Mouse (Mus musculus) fibroblast of lung, adult 2 months (primary cell): ENCODE data around the gene Slc12a6.

Experiments
- DNase-seq: peaks from one replicate; pipeline ENCODE4 v3.0.0-alpha.2; 2011; ENCODE audit warnings: low read depth

Gene Slc12a6

DNA sequence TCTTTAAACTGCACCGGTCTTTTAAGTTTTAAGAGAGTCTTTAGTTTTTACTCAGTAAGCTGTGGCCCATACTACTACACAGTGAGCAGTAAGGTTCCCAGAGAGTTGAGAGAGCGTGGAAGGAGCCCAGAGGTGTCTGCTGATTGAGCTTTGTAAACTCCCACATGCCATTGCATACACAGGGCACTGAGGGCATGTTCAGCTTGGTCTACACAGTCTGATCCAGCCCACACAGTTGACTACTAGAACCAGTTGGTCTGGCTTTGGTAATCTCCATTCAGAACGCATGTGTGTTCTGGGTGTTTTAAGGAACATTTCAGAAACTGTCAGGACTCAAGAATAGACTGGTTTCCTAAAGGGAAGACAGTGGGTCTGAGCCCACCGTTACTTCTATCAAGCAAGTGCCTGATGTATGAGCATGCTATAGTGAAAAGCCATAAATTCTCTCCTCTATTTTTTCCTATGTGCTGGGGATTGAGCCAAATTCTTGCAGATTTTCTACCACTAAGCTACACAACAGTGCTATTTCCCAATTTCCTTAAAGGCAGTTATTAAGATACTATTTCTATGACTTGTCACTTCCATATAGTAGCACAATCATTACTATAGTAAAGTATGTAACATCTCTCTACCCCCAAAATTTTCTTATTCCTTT, 125.8 kb downstream of the Slc12a6 start:
- DNase-seq, result no peak

DNA sequence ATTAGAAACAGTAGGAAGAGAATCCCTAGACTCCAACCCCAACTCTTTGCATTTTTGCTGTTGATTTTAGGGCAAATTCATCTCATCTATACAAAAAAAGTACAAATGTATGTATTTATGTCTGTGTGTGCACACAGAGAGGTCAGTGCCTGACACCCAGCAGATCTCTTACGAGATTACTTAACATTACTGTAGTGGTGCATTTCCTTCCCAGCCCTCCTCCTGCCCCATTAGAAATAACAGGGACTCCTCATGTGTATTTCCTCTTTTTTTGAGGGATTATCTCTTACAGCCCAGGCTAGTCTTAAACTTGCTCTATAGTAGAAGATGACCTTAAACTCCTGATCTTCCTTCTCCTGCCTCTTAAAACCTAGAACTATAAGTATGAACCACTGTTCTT, 127.1 kb downstream of the Slc12a6 start:
- no peak for DNase-seq

DNA sequence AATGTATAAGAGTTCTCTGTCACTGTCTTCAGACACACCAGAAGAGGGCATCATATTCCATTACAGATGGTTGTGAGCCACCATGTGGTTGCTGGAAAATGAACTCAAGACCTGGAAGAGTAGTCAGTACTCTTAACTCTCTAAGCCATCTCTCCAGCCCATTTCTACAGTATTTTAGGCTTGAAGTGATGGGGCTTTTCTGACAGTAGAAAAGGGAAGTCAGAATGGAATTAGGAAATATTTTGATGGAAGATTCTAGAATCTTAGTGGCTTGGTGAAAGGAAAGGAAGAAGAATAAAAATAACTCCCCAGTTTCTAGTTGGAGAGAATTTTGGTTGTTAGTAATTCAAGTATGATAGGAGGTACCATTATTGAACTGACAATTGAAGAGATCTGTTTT, 128.3 kb downstream of the Slc12a6 start:
- no peak for DNase-seq

DNA sequence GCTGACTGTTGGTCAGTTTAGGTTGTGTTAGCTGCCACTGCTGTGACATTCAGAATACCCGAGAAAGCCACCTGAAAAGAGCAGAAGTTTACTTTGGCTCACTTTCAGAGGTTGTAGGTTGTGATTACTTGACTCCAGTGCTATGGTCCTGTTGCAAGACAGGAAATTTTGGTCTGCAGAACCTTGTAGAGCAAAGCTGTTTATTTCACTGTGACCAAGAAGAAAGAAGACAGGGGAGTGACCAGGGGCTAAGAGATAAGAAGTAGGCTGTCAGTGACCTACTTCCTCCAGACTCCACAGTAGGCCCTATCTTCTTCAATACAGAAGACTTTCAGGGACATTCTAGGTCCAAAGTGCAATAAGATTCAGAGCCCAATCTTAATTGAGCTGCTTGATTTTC, 131.0 kb downstream of the Slc12a6 start:
- DNase-seq, result no peak

DNA sequence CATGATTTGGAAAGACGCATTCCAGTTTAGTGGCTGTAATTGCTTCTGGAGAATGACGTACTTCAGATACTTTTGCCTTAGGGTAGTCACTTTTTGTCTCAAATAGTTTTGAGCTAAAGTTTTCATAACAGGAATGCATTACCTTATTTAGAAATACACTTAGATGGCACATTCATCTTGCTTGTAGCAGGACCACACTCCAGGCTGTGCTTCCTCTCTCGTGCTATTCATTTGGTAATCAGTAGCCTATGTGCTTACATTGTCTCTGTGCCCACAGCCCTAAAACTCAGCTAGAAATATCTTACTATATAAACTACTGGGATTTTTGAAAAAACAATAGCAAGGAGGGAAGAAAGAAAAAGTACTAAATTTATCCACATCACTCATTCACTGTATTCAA, 141.4 kb downstream of the Slc12a6 start:
- DNase-seq, result no peak
